Mouse (Mus musculus): Measurements from ENCODE around the gene Tkt. TPM values are rescaled to one million over a fixed set of nuclear protein-coding genes. Genes with fewer than 3 reads are reported as not detected.
A peak's percentile ranks its signal among the peaks of the same experiment; 100 is the strongest.

Gene Tkt
- polyA plus RNA-seq, 1 experiment from 2014 or later = 118 TPM

GRCm38 (mm10) chr14:30610940-30611339 lies 62.8 kb downstream of the Tkt start:
- H3K27me3 ChIP-seq (ENCODE audit: control insufficient read depth, insufficient read depth, low read length) = no peaks in the 10 kb centered on the region
- no peak overlapping the region for H3K9ac ChIP-seq (ENCODE audit: low read length)
- DNase-seq (ENCODE audit: low spot score) (no peak), ATAC-seq (replicated peaks; ENCODE audit: low FRiP score) (no peak)
- H3K4me1 ChIP-seq (replicated peaks; ENCODE audit: control insufficient read depth, insufficient read depth, low read length) = no peaks in the 10 kb centered on the region
- WGBS = 89% methylated on average over 3 of the region's 3 CpGs
- no peaks in the 10 kb centered on the region for H3K36me3 ChIP-seq (ENCODE audit: control insufficient read depth, insufficient read depth, low read length)
- H3K9me3 ChIP-seq (ENCODE audit: control insufficient read depth, low read length) = no peaks in the 10 kb centered on the region
- no peak overlapping the region for H3K4me2 ChIP-seq (ENCODE audit: low read depth, low read length, severe bottlenecking)
- H3K4me3 ChIP-seq (ENCODE audit: low read depth, low read length) = no peak overlapping the region
- no peak overlapping the region for H3K27ac ChIP-seq (ENCODE audit: low read depth, low read length)

DNA sequence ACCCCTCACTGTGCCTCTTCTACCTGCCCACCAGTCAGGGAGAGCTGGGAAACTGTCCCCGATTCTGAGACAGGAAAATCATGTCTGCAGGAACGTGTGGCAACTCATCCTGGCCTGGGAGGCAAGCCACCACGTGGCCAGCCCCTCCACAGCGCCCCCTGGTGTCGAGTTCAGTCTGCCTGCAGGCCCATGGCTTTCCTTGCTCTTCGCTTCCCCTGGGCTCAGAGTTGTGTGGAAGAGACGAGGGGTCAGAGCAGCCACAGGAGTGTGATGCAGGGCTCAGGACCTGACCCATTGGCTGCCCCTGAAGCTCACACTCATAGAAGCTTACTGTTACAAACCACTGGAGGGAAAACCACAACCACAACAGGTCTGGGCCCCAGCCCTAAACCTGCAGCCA lies 64.4 kb downstream of the Tkt start:
- Histone ChIP-seq H3K4me2 (ENCODE audit: low read depth, low read length, severe bottlenecking) (no peak overlapping the region), H3K9ac (ENCODE audit: low read length) (no peak overlapping the region), H3K36me3 (ENCODE audit: control insufficient read depth, insufficient read depth, low read length) (no peaks in the 10 kb centered on the region), H3K4me3 (ENCODE audit: low read depth, low read length) (no peak overlapping the region), H3K27me3 (ENCODE audit: control insufficient read depth, insufficient read depth, low read length) (no peaks in the 10 kb centered on the region), H3K4me1 (replicated peaks; ENCODE audit: control insufficient read depth, insufficient read depth, low read length) (no peaks in the 10 kb centered on the region), H3K9me3 (ENCODE audit: control insufficient read depth, low read length) (no peaks in the 10 kb centered on the region), H3K27ac (ENCODE audit: low read depth, low read length) (no peak overlapping the region)
- DNase-seq (ENCODE audit: low spot score) (peak; percentile 92), ATAC-seq (replicated peaks; ENCODE audit: low FRiP score) (0 out of 2 replicates have a peak, but pooled peaks have one; percentile 7)
- 16% methylated on average over 7 of the region's 7 CpGs for WGBS

GRCm38 (mm10) chr14:30612962-30613715 lies 65.0 kb downstream of the Tkt start:
- no peak for DNase-seq (ENCODE audit: low spot score)
- Histone ChIP-seq H3K27me3 (ENCODE audit: control insufficient read depth, insufficient read depth, low read length) (no peaks in the 10 kb centered on the region), H3K36me3 (ENCODE audit: control insufficient read depth, insufficient read depth, low read length) (no peaks in the 10 kb centered on the region), H3K4me2 (ENCODE audit: low read depth, low read length, severe bottlenecking) (no peak overlapping the region), H3K9ac (ENCODE audit: low read length) (no peak overlapping the region), H3K4me3 (ENCODE audit: low read depth, low read length) (no peak overlapping the region), H3K4me1 (replicated peaks; ENCODE audit: control insufficient read depth, insufficient read depth, low read length) (no peaks in the 10 kb centered on the region), H3K27ac (ENCODE audit: low read depth, low read length) (no peak overlapping the region), H3K9me3 (ENCODE audit: control insufficient read depth, low read length) (no peaks in the 10 kb centered on the region)
- WGBS = 81% methylated on average over 2 of the region's 2 CpGs
- no peak for ATAC-seq (replicated peaks; ENCODE audit: low FRiP score)

DNA sequence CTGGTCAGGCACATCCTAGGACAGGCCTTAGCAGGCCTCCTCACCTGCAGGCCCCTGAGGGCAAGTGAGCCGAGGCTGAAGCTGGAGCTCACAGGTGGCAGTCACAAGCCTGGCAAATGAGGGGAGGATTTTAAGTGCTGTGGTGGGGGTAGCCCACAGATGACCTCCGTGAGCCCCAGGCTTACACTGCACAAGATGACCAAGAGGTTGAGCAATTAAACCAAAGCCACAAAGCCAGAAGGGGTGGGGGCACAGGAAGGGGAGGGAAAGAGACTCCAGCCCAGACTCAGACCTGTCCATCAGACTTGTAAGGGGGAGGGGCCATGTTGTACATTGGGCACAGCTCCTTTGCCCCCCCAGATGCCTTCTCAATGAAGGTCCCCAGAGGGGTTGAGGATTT lies 68.6 kb downstream of the Tkt start:
- DNase-seq (ENCODE audit: low spot score) (no peak), ATAC-seq (replicated peaks; ENCODE audit: low FRiP score) (no peak)
- Histone ChIP-seq H3K27ac (ENCODE audit: low read depth, low read length) (no peak overlapping the region), H3K9me3 (ENCODE audit: control insufficient read depth, low read length) (no peaks in the 10 kb centered on the region), H3K4me3 (ENCODE audit: low read depth, low read length) (no peak overlapping the region), H3K4me2 (ENCODE audit: low read depth, low read length, severe bottlenecking) (no peak overlapping the region), H3K9ac (ENCODE audit: low read length) (no peak overlapping the region), H3K4me1 (replicated peaks; ENCODE audit: control insufficient read depth, insufficient read depth, low read length) (no peaks in the 10 kb centered on the region), H3K36me3 (ENCODE audit: control insufficient read depth, insufficient read depth, low read length) (no peaks in the 10 kb centered on the region), H3K27me3 (ENCODE audit: control insufficient read depth, insufficient read depth, low read length) (no peaks in the 10 kb centered on the region)
- 82% methylated on average over 2 of the region's 2 CpGs for whole genome bisulfite sequencing

DNA sequence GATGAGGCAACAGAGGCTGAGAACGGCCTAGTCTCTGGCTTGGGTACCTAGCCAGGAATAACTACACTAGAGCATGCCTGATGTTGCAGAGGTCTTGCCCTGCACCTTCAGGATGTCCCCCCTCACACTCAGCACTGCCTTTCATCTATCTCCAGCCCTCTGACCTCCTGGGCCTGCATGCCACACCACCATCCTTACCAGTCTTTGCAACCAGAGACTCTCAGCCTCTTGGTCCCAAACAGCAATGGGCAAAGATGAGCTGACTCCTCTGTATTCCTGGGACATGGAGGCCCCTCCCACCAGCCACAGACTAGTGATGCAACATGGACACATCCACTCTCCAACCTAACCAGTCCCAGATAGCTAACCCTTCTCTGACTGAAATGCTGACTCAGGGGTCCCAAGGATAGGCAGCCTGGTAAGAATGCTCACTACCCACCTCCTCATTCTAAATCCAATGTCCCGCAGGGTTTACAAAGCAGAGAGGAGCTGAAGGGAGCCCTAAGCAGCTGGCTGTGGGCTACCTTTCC lies 70.7 kb downstream of the Tkt start:
- H3K4me3 ChIP-seq (ENCODE audit: low read depth, low read length) = no peak overlapping the region
- no peaks in the 10 kb centered on the region for H3K27me3 ChIP-seq (ENCODE audit: control insufficient read depth, insufficient read depth, low read length)
- ATAC-seq (replicated peaks; ENCODE audit: low FRiP score) = no peak
- H3K9me3 ChIP-seq (ENCODE audit: control insufficient read depth, low read length) = no peaks in the 10 kb centered on the region
- H3K27ac ChIP-seq (ENCODE audit: low read depth, low read length) = no peak overlapping the region
- H3K9ac ChIP-seq (ENCODE audit: low read length) = no peak overlapping the region
- no peak for DNase-seq (ENCODE audit: low spot score)
- H3K4me2 ChIP-seq (ENCODE audit: low read depth, low read length, severe bottlenecking) = no peak overlapping the region
- 90% methylated on average over 2 of the region's 2 CpGs for WGBS
- no peaks in the 10 kb centered on the region for H3K4me1 ChIP-seq (replicated peaks; ENCODE audit: control insufficient read depth, insufficient read depth, low read length)
- no peaks in the 10 kb centered on the region for H3K36me3 ChIP-seq (ENCODE audit: control insufficient read depth, insufficient read depth, low read length)

- no peak overlapping the region for H3K9ac ChIP-seq (ENCODE audit: low read length)
- H3K4me3 ChIP-seq (ENCODE audit: low read depth, low read length) = no peak overlapping the region
- no peak for DNase-seq (ENCODE audit: low spot score)
- no peaks in the 10 kb centered on the region for H3K27me3 ChIP-seq (ENCODE audit: control insufficient read depth, insufficient read depth, low read length)
- no peaks in the 10 kb centered on the region for H3K9me3 ChIP-seq (ENCODE audit: control insufficient read depth, low read length)
- no peak for ATAC-seq (replicated peaks; ENCODE audit: low FRiP score)
- no peak overlapping the region for H3K27ac ChIP-seq (ENCODE audit: low read depth, low read length)
- H3K4me2 ChIP-seq (ENCODE audit: low read depth, low read length, severe bottlenecking) = no peak overlapping the region
- 85% methylated on average over 7 of the region's 7 CpGs for WGBS
- no peaks in the 10 kb centered on the region for H3K36me3 ChIP-seq (ENCODE audit: control insufficient read depth, insufficient read depth, low read length)
- peaks cover 5% of the 10 kb centered on the region for H3K4me1 ChIP-seq (replicated peaks; ENCODE audit: control insufficient read depth, insufficient read depth, low read length)
Observed at GRCm38 (mm10) chr14:30619982-30620578, 71.9 kb downstream of the Tkt start.

DNA sequence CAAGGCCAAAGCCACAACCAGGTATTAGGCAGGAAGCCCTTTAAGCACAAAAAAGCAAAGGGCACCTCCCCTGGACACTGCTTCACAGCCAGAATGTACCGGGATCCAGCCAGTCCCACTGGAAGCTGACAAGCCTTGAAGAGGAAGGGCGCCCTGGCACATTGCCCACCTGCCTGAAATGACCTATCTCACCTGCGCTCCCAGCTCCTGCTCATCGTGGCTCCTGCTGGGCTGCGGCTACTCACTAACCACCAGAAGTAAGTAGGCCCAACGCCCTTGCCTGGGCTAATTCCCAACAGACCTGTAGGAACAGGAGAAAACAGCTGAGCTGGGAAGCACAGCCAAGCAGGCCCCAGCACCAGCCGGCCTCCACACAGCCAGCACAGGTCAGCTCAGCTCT lies 74.0 kb downstream of the Tkt start:
- no peaks in the 10 kb centered on the region for H3K9me3 ChIP-seq (ENCODE audit: control insufficient read depth, low read length)
- DNase-seq (ENCODE audit: low spot score) = no peak
- no peaks in the 10 kb centered on the region for H3K36me3 ChIP-seq (ENCODE audit: control insufficient read depth, insufficient read depth, low read length)
- peaks cover 6% of the 10 kb centered on the region; the same call in 1 of the 2 replicates for H3K27me3 ChIP-seq (ENCODE audit: control insufficient read depth, insufficient read depth, low read length)
- 76% methylated on average over 7 of the region's 7 CpGs for WGBS
- H3K4me1 ChIP-seq (replicated peaks; ENCODE audit: control insufficient read depth, insufficient read depth, low read length) = peaks cover 15% of the 10 kb centered on the region
- H3K9ac ChIP-seq (ENCODE audit: low read length) = no peak overlapping the region
- no peak for ATAC-seq (replicated peaks; ENCODE audit: low FRiP score)
- no peak overlapping the region for H3K4me2 ChIP-seq (ENCODE audit: low read depth, low read length, severe bottlenecking)
- no peak overlapping the region for H3K4me3 ChIP-seq (ENCODE audit: low read depth, low read length)
- no peak overlapping the region for H3K27ac ChIP-seq (ENCODE audit: low read depth, low read length)

DNA sequence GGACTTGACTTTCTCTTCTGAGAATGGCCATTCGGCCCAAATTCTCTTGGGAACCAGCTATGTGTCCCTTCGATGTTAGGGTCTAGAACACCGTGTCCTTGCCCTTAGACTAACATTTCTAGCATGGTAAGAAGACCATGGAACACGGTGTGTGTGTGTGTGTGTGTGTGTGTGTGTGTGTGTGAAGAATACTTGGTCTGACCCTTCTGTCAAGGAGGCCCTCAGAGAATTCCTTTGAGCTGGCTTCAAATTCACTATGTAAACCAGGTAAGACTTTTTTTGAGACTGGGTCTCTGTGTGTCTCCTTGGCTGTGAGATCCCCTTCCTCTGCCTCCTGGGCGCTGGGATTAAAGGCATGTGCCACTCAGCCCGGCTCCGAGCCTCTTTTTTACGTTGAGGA lies 74.4 kb downstream of the Tkt start:
- DNase-seq (ENCODE audit: low spot score) (no peak), ATAC-seq (replicated peaks; ENCODE audit: low FRiP score) (no peak)
- H3K4me3 ChIP-seq (ENCODE audit: low read depth, low read length) = no peak overlapping the region
- no peak overlapping the region for H3K27ac ChIP-seq (ENCODE audit: low read depth, low read length)
- WGBS = 90% methylated on average over 8 of the region's 8 CpGs
- no peak overlapping the region for H3K4me2 ChIP-seq (ENCODE audit: low read depth, low read length, severe bottlenecking)
- no peaks in the 10 kb centered on the region for H3K36me3 ChIP-seq (ENCODE audit: control insufficient read depth, insufficient read depth, low read length)
- peaks cover 15% of the 10 kb centered on the region for H3K4me1 ChIP-seq (replicated peaks; ENCODE audit: control insufficient read depth, insufficient read depth, low read length)
- H3K9me3 ChIP-seq (ENCODE audit: control insufficient read depth, low read length) = no peaks in the 10 kb centered on the region
- H3K9ac ChIP-seq (ENCODE audit: low read length) = no peak overlapping the region
- H3K27me3 ChIP-seq (ENCODE audit: control insufficient read depth, insufficient read depth, low read length) = peaks cover 6% of the 10 kb centered on the region; the same call in 1 of the 2 replicates
